Mouse (Mus musculus) midbrain, embryonic 16.5 days (tissue): ENCODE results near the gene Immp2l. TPM values are rescaled to one million over a fixed set of nuclear protein-coding genes. Genes with fewer than 3 reads are reported as not detected.

ENCODE experiments used
- ATAC-seq: fragments of 200-750 bp; cut with Nextera tagmentation; 2 replicates; pipeline ENCODE4 v1.8.0; 2017; ENCODE audit warnings: moderate TSS enrichment
- H3K27ac ChIP-seq: fragments of 300-500 bp; sonication (generic); 2 replicates; pipeline ENCODE4 v1.5.1; 2014; ENCODE audit warnings: mild to moderate bottlenecking, low read length, mixed read lengths
- H3K27me3 ChIP-seq: fragments of 300-500 bp; sonication (generic); 2 replicates; pipeline ENCODE4 v1.6.1; 2014; ENCODE audit warnings: low read depth, low read length, mixed read lengths; ENCODE audit not compliant: control insufficient read depth, insufficient read depth
- H3K36me3 ChIP-seq: fragments of 300-500 bp; sonication (generic); 2 replicates; pipeline ENCODE4 v1.6.1; 2014; ENCODE audit warnings: mild to moderate bottlenecking, low read length, moderate library complexity, mixed read lengths; ENCODE audit not compliant: control insufficient read depth, insufficient read depth
- H3K4me1 ChIP-seq: fragments of 300-500 bp; sonication (generic); 2 replicates; pipeline ENCODE4 v1.6.1; 2014; ENCODE audit warnings: mild to moderate bottlenecking, low read length, mixed read lengths; ENCODE audit not compliant: control insufficient read depth, insufficient read depth
- H3K4me2 ChIP-seq: fragments of 300-500 bp; sonication (generic); 2 replicates; pipeline ENCODE4 v1.6.1; 2014; ENCODE audit warnings: mild to moderate bottlenecking, low read length, mixed read lengths
- H3K4me3 ChIP-seq: fragments of 300-500 bp; sonication (generic); 2 replicates; pipeline ENCODE4 v1.5.1; 2014; ENCODE audit warnings: low read depth, mild to moderate bottlenecking, low read length, moderate library complexity, mixed read lengths
- H3K9ac ChIP-seq: fragments of 300-500 bp; sonication (generic); 2 replicates; pipeline ENCODE4 v1.6.1; 2014; ENCODE audit warnings: low read depth, low read length, mixed read lengths
- H3K9me3 ChIP-seq: fragments of 300-500 bp; sonication (generic); replicated peaks from 2 replicates; pipeline ENCODE4 v1.6.1; 2014; ENCODE audit warnings: mild to moderate bottlenecking, low read length, mixed read lengths; ENCODE audit not compliant: control insufficient read depth, poor library complexity, severe bottlenecking
- WGBS: fragments of 180-500 bp; shearing (Covaris S2); extraction: QIAGEN DNeasy Blood & Tissue Kit; methylation state at CpG from one replicate; pipeline ENCODE4 v1.1.7; 2014; 5-methylcytosine and 5-hydroxymethylcytosine counted together
- polyA plus RNA-seq: library from polyadenylated mRNA; unstranded; fragments of >200 nt; fragmentation: Nextera tagmentation; extraction: Ambion mirVana; gene quantifications from 2 replicates; pipeline ENCODE4 v1.2.1, GENCODE M21; 2015

The Immp2l gene
- polyA plus RNA-seq, 1 experiment from 2014 or later: 6.6 TPM

GRCm38 (mm10) chr12:41308726-41309680, 285.1 kb downstream of the Immp2l start:
- no peak overlapping the region for H3K27ac ChIP-seq
- WGBS: 52% methylated on average over 6 of the region's 6 CpGs
- peak; percentile 51; the same call in 1 of the 2 replicates for ATAC-seq

DNA sequence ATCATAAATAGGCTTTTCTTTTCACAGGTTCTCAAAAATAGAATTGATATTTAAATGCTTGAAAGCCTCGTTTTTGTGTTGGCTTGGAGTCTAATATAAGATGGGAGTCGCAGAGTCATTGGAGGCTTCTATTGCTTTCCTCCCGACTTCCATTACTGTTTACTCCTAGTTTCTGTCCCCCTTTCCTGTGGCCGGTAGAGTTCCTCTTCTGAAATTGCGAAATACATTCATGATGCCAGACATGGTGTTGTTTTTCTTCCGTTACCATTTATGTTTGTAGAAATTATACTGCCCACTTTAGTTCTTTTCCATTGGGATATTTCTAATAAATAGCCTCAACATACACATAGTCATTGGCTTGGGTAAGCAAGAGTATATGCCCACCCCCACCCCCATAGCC, 289.5 kb downstream of the Immp2l start:
- Histone ChIP-seq H3K4me3 (no peak overlapping the region), H3K9me3 (no peaks in the 10 kb centered on the region), H3K4me1 (no peaks in the 10 kb centered on the region), H3K27me3 (no peaks in the 10 kb centered on the region), H3K9ac (no peak overlapping the region), H3K4me2 (no peak overlapping the region), H3K27ac (no peak overlapping the region), H3K36me3 (no peaks in the 10 kb centered on the region)
- WGBS: 94% methylated on average over 6 of the region's 6 CpGs
- ATAC-seq: no peak

More at GRCm38 (mm10) chr12:41308726-41309680, 285.1 kb downstream of the Immp2l start:
- no peaks in the 10 kb centered on the region for H3K36me3 ChIP-seq
- H3K9me3 ChIP-seq: no peaks in the 10 kb centered on the region
- H3K4me3 ChIP-seq: no peak overlapping the region
- no peaks in the 10 kb centered on the region for H3K27me3 ChIP-seq
- H3K4me1 ChIP-seq: no peaks in the 10 kb centered on the region
- no peak overlapping the region for H3K4me2 ChIP-seq
- H3K9ac ChIP-seq: no peak overlapping the region

GRCm38 (mm10) chr12:41314811-41315461, 291.0 kb downstream of the Immp2l start:
- H3K9me3 ChIP-seq: no peaks in the 10 kb centered on the region
- ATAC-seq: peak; percentile 64; the same call in 1 of the 2 replicates
- WGBS: 14% methylated on average over 11 of the region's 11 CpGs
- H3K27ac ChIP-seq: no peak overlapping the region
- no peaks in the 10 kb centered on the region for H3K4me1 ChIP-seq
- no peaks in the 10 kb centered on the region for H3K27me3 ChIP-seq
- H3K36me3 ChIP-seq: no peaks in the 10 kb centered on the region
- H3K4me2 ChIP-seq: peak overlapping the region; percentile 23; the same call in 1 of the 2 replicates
- 0 out of 2 replicates have a peak overlapping the region, but pooled peaks have one; percentile 25 for H3K9ac ChIP-seq
- no peak overlapping the region for H3K4me3 ChIP-seq

GRCm38 (mm10) chr12:41315871-41316270, 292.0 kb downstream of the Immp2l start:
- no peaks in the 10 kb centered on the region for H3K4me1 ChIP-seq
- no peak overlapping the region for H3K27ac ChIP-seq
- WGBS: 96% methylated on average over 4 of the region's 4 CpGs
- H3K4me2 ChIP-seq: no peak overlapping the region
- no peaks in the 10 kb centered on the region for H3K36me3 ChIP-seq
- H3K9ac ChIP-seq: no peak overlapping the region
- H3K9me3 ChIP-seq: no peaks in the 10 kb centered on the region
- no peak overlapping the region for H3K4me3 ChIP-seq
- 0 out of 2 replicates have a peak, but pooled peaks have one; percentile 28 for ATAC-seq
- no peaks in the 10 kb centered on the region for H3K27me3 ChIP-seq

DNA sequence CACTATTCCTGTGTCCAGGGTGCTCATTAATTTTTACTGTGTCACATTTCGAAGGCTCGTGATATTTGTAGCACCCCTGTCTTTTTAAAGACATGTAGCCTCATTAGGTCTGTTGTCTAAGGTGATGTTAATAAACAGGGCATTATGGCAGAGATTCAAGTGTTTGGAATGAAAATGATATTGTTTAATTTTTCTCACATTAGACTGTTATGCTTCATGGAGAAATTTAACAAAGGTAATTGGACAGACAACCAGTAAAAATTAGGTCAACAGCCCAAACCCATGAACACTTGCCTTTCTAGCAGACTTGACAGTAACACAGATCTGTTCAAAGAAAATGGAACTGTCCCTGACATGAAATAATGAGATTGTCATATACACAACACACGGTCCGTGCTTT, 292.5 kb downstream of the Immp2l start:
- no peak overlapping the region for H3K4me2 ChIP-seq
- H3K9me3 ChIP-seq: no peaks in the 10 kb centered on the region
- H3K27me3 ChIP-seq: no peaks in the 10 kb centered on the region
- no peak overlapping the region for H3K27ac ChIP-seq
- WGBS: 83% methylated on average over 4 of the region's 4 CpGs
- no peaks in the 10 kb centered on the region for H3K4me1 ChIP-seq
- no peak overlapping the region for H3K4me3 ChIP-seq
- H3K9ac ChIP-seq: no peak overlapping the region
- ATAC-seq: no peak
- no peaks in the 10 kb centered on the region for H3K36me3 ChIP-seq

- no peak overlapping the region for H3K9ac ChIP-seq
- no peaks in the 10 kb centered on the region for H3K4me1 ChIP-seq
- H3K9me3 ChIP-seq: no peaks in the 10 kb centered on the region
- no peaks in the 10 kb centered on the region for H3K36me3 ChIP-seq
- 94% methylated on average over 2 of the region's 2 CpGs for WGBS
- no peak overlapping the region for H3K4me3 ChIP-seq
- no peak overlapping the region for H3K27ac ChIP-seq
- no peak for ATAC-seq
- no peak overlapping the region for H3K4me2 ChIP-seq
- no peaks in the 10 kb centered on the region for H3K27me3 ChIP-seq
These were observed 293.5 kb downstream of the Immp2l start for GRCm38 (mm10) chr12:41317431-41317830.

DNA sequence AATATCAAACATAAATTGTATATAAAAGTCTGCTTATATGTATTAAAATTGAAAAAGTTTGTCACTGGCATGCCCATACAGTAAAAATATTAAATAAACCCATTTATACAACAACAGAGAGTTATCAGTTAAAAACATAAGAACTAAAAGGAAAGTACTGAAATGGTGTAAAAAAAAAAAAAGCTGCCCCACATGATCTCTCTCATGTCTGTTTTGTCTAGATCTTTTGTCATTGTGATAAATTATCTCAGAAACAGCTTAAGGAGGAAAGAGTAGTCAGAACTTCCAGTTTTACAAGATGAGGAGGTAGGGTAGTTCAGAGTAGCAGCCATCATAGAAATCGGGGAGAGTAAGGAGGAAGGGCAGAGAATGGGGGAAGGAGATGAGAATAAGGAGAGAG, 298.1 kb downstream of the Immp2l start:
- H3K27ac ChIP-seq: no peak overlapping the region
- no peak overlapping the region for H3K4me3 ChIP-seq
- no peaks in the 10 kb centered on the region for H3K36me3 ChIP-seq
- WGBS: no CpG with 5 or more reads among the region's 1 CpGs
- ATAC-seq: no peak
- H3K4me1 ChIP-seq: no peaks in the 10 kb centered on the region
- no peak overlapping the region for H3K9ac ChIP-seq
- no peaks in the 10 kb centered on the region for H3K9me3 ChIP-seq
- H3K4me2 ChIP-seq: no peak overlapping the region
- no peaks in the 10 kb centered on the region for H3K27me3 ChIP-seq

- 65% methylated on average over 2 of the region's 2 CpGs for WGBS
- no peaks in the 10 kb centered on the region for H3K4me1 ChIP-seq
- H3K4me3 ChIP-seq: no peak overlapping the region
- H3K36me3 ChIP-seq: no peaks in the 10 kb centered on the region
- H3K27me3 ChIP-seq: no peaks in the 10 kb centered on the region
- H3K9me3 ChIP-seq: no peaks in the 10 kb centered on the region
- ATAC-seq: no peak
- no peak overlapping the region for H3K27ac ChIP-seq
- no peak overlapping the region for H3K4me2 ChIP-seq
- no peak overlapping the region for H3K9ac ChIP-seq
These were observed 300.5 kb downstream of the Immp2l start for GRCm38 (mm10) chr12:41324418-41324817.

DNA sequence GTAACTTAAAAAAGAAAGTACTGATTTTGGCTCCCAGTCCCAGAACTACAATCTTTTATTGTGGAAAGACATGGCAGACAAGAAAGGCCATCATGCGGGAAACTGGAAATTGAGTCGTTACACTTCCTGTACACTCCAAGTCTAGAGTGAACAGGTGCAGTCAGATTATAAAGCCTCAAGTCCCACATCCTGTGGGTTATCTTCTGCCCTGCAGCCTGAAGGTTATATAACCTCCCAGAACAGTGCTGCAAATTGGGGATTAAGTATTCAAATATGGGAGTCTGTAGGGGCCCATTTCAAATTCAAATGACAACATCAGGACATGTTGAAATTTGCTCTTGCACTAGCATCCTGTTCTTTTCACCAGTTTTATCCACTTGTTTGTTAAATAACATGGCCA, 301.9 kb downstream of the Immp2l start:
- H3K4me1 ChIP-seq: no peaks in the 10 kb centered on the region
- H3K9ac ChIP-seq: no peak overlapping the region
- no peak overlapping the region for H3K4me2 ChIP-seq
- no peak overlapping the region for H3K4me3 ChIP-seq
- WGBS: 79% methylated on average over 2 of the region's 2 CpGs
- no peaks in the 10 kb centered on the region for H3K9me3 ChIP-seq
- no peaks in the 10 kb centered on the region for H3K27me3 ChIP-seq
- ATAC-seq: no peak
- no peaks in the 10 kb centered on the region for H3K36me3 ChIP-seq
- H3K27ac ChIP-seq: no peak overlapping the region
